Mouse (Mus musculus) stomach, embryonic 16.5 days (tissue): Measurements from ENCODE around the gene Mthfd1. TPM values are rescaled to one million over a fixed set of nuclear protein-coding genes. Genes with fewer than 3 reads are reported as not detected.

Experiments
- ATAC-seq: fragments of 200-750 bp; cut with Nextera tagmentation; 2 replicates; pipeline ENCODE4 v1.8.0; 2017; ENCODE audit warnings: moderate number of reproducible peaks, moderate TSS enrichment; ENCODE audit not compliant: insufficient read depth, low FRiP score
- H3K27ac ChIP-seq: fragments of 300-500 bp; sonication (generic); 2 replicates; pipeline ENCODE4 v1.5.1; 2014; ENCODE audit warnings: low read length
- H3K27me3 ChIP-seq: fragments of 300-500 bp; sonication (generic); 2 replicates; pipeline ENCODE4 v1.6.1; 2014; ENCODE audit warnings: low read length, control low read depth, mixed read lengths; ENCODE audit not compliant: control insufficient read depth, insufficient read depth
- H3K36me3 ChIP-seq: fragments of 300-500 bp; sonication (generic); 2 replicates; pipeline ENCODE4 v1.6.1; 2014; ENCODE audit warnings: low read length; ENCODE audit not compliant: control insufficient read depth, insufficient read depth
- H3K4me1 ChIP-seq: fragments of 300-500 bp; sonication (generic); 2 replicates; pipeline ENCODE4 v1.6.1; 2014; ENCODE audit warnings: low read length, control low read depth, mixed read lengths; ENCODE audit not compliant: control insufficient read depth, insufficient read depth
- H3K4me2 ChIP-seq: fragments of 300-500 bp; sonication (generic); 2 replicates; pipeline ENCODE4 v1.6.1; 2014; ENCODE audit warnings: low read depth, low read length, mixed read lengths
- H3K4me3 ChIP-seq: fragments of 300-500 bp; sonication (generic); replicated peaks from 2 replicates; pipeline ENCODE4 v1.5.1; 2014; ENCODE audit warnings: mild to moderate bottlenecking, low read length
- H3K9ac ChIP-seq: fragments of 300-500 bp; sonication (generic); 2 replicates; pipeline ENCODE4 v1.6.1; 2014; ENCODE audit warnings: low read length
- H3K9me3 ChIP-seq: fragments of 300-500 bp; sonication (generic); replicated peaks from 2 replicates; pipeline ENCODE4 v1.6.1; 2016; ENCODE audit warnings: low read length, control low read depth; ENCODE audit not compliant: control insufficient read depth
- WGBS: fragments of 180-500 bp; shearing (Covaris S2); extraction: QIAGEN DNeasy Blood & Tissue Kit; methylation state at CpG from one replicate; pipeline ENCODE4 v1.1.7; 2014; 5-methylcytosine and 5-hydroxymethylcytosine counted together
- polyA plus RNA-seq: library from polyadenylated mRNA; unstranded; fragments of >200 nt; fragmentation: Nextera tagmentation; extraction: Ambion mirVana; gene quantifications from 2 replicates; pipeline ENCODE4 v1.2.1, GENCODE M21; 2015

Mthfd1 gene
- polyA plus RNA-seq, 1 experiment from 2014 or later: 82.4 TPM

GRCm38 (mm10) chr12:76336111-76336965, 81.2 kb downstream of the Mthfd1 start:
- H3K4me1 ChIP-seq: no peaks in the 10 kb centered on the region
- H3K27ac ChIP-seq: no peak overlapping the region

GRCm38 (mm10) chr12:76341080-76341479, 86.0 kb downstream of the Mthfd1 start:
- no peaks in the 10 kb centered on the region for H3K36me3 ChIP-seq
- H3K9ac ChIP-seq: no peak overlapping the region
- H3K4me2 ChIP-seq: no peak overlapping the region
- 4% methylated on average over 4 of the region's 4 CpGs for WGBS
- H3K27ac ChIP-seq: no peak overlapping the region
- H3K4me1 ChIP-seq: no peaks in the 10 kb centered on the region
- no peak overlapping the region for H3K4me3 ChIP-seq
- no peaks in the 10 kb centered on the region for H3K27me3 ChIP-seq
- no peaks in the 10 kb centered on the region for H3K9me3 ChIP-seq
- 0 out of 2 replicates have a peak, but pooled peaks have one; percentile 44 for ATAC-seq

More at GRCm38 (mm10) chr12:76336111-76336965, 81.2 kb downstream of the Mthfd1 start:
- no peaks in the 10 kb centered on the region for H3K36me3 ChIP-seq
- no peaks in the 10 kb centered on the region for H3K9me3 ChIP-seq
- no peaks in the 10 kb centered on the region for H3K27me3 ChIP-seq
- no peak overlapping the region for H3K4me3 ChIP-seq
- 67% methylated on average over 17 of the region's 17 CpGs for WGBS
- ATAC-seq: no peak
- no peak overlapping the region for H3K4me2 ChIP-seq
- H3K9ac ChIP-seq: no peak overlapping the region

- Histone ChIP-seq H3K4me1 (no peaks in the 10 kb centered on the region), H3K36me3 (no peaks in the 10 kb centered on the region), H3K27me3 (no peaks in the 10 kb centered on the region), H3K4me3 (no peak overlapping the region), H3K9me3 (no peaks in the 10 kb centered on the region), H3K4me2 (no peak overlapping the region), H3K27ac (no peak overlapping the region), H3K9ac (no peak overlapping the region)
- no peak for ATAC-seq
- WGBS: 78% methylated on average over 5 of the region's 6 CpGs
Measured at GRCm38 (mm10) chr12:76345759-76346455, 90.8 kb downstream of the Mthfd1 start.

GRCm38 (mm10) chr12:76349680-76350220, 94.7 kb downstream of the Mthfd1 start:
- ATAC-seq: no peak
- H3K4me1 ChIP-seq: no peaks in the 10 kb centered on the region
- WGBS: 83% methylated on average over 8 of the region's 8 CpGs
- no peaks in the 10 kb centered on the region for H3K9me3 ChIP-seq
- no peak overlapping the region for H3K4me2 ChIP-seq
- no peaks in the 10 kb centered on the region for H3K27me3 ChIP-seq
- H3K9ac ChIP-seq: no peak overlapping the region
- H3K36me3 ChIP-seq: peaks cover 3% of the 10 kb centered on the region; the same call in 1 of the 2 replicates
- no peak overlapping the region for H3K4me3 ChIP-seq
- no peak overlapping the region for H3K27ac ChIP-seq

GRCm38 (mm10) chr12:76360868-76361267, 105.8 kb downstream of the Mthfd1 start:
- Histone ChIP-seq H3K27ac (no peak overlapping the region), H3K4me3 (no peak overlapping the region), H3K27me3 (no peaks in the 10 kb centered on the region), H3K9me3 (no peaks in the 10 kb centered on the region), H3K4me2 (no peak overlapping the region), H3K4me1 (peaks cover 7% of the 10 kb centered on the region), H3K9ac (no peak overlapping the region), H3K36me3 (no peaks in the 10 kb centered on the region)
- no peak for ATAC-seq
- WGBS: 70% methylated on average over 1 of the region's 1 CpGs

GRCm38 (mm10) chr12:76361405-76362302, 106.6 kb downstream of the Mthfd1 start:
- 60% methylated on average over 9 of the region's 9 CpGs for WGBS
- H3K27ac ChIP-seq: no peak overlapping the region

GRCm38 (mm10) chr12:76362303-76362676, 107.2 kb downstream of the Mthfd1 start:
- Histone ChIP-seq H3K27me3 (no peaks in the 10 kb centered on the region), H3K27ac (no peak overlapping the region), H3K36me3 (no peaks in the 10 kb centered on the region), H3K4me1 (peaks cover 16% of the 10 kb centered on the region), H3K9ac (no peak overlapping the region), H3K4me3 (no peak overlapping the region), H3K4me2 (no peak overlapping the region), H3K9me3 (no peaks in the 10 kb centered on the region)
- 72% methylated on average over 9 of the region's 9 CpGs for WGBS
- ATAC-seq: no peak

More at GRCm38 (mm10) chr12:76361405-76362302, 106.6 kb downstream of the Mthfd1 start:
- no peaks in the 10 kb centered on the region for H3K27me3 ChIP-seq
- ATAC-seq: no peak
- no peak overlapping the region for H3K4me2 ChIP-seq
- no peak overlapping the region for H3K9ac ChIP-seq
- H3K36me3 ChIP-seq: no peaks in the 10 kb centered on the region
- H3K4me1 ChIP-seq: peaks cover 10% of the 10 kb centered on the region
- no peak overlapping the region for H3K4me3 ChIP-seq
- no peaks in the 10 kb centered on the region for H3K9me3 ChIP-seq

GRCm38 (mm10) chr12:76366276-76366675, 111.2 kb downstream of the Mthfd1 start:
- H3K9ac ChIP-seq: no peak overlapping the region
- no peak overlapping the region for H3K4me3 ChIP-seq
- H3K27me3 ChIP-seq: no peaks in the 10 kb centered on the region
- 80% methylated on average over 3 of the region's 3 CpGs for WGBS
- no peak for ATAC-seq
- H3K9me3 ChIP-seq: no peaks in the 10 kb centered on the region
- no peak overlapping the region for H3K4me2 ChIP-seq
- peaks cover 29% of the 10 kb centered on the region for H3K4me1 ChIP-seq
- H3K36me3 ChIP-seq: no peaks in the 10 kb centered on the region
- no peak overlapping the region for H3K27ac ChIP-seq
